Mouse (Mus musculus): Measurements from ENCODE around the gene Pkd1l3. TPM values are rescaled to one million over a fixed set of nuclear protein-coding genes. Genes with fewer than 3 reads are reported as not detected.

Pkd1l3 gene
- total RNA-seq, 2 experiments from 2014 or later = 2.3 to 2.8 TPM

DNA sequence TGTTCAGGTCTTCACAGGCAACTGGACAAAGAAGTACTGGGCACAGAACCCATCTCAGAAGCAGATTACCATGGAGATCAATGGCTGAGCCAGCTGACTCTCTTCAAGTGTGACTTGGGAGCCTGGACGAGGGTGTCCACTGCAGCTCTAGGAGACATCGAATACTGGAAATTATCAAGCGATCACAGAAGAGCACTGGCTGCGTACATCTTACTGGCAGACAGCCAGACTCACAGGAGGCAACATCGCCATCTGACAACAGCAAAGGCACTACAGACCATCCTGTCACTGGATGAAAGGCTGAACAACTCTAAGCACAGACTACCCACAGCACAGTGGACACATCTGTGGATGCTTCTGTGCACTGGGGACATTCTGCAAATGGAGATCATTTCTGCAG, 22.2 kb upstream of the Pkd1l3 start:
- no peak for TF ChIP-seq CTCF (conservative IDR thresholded peaks at IDR 0.05)
- DNase-seq (ENCODE audit: low spot score in 2 of 2) = no peak
- Histone ChIP-seq H3K27ac (no peak overlapping the region), H3K4me3 (no peak overlapping the region)

DNA sequence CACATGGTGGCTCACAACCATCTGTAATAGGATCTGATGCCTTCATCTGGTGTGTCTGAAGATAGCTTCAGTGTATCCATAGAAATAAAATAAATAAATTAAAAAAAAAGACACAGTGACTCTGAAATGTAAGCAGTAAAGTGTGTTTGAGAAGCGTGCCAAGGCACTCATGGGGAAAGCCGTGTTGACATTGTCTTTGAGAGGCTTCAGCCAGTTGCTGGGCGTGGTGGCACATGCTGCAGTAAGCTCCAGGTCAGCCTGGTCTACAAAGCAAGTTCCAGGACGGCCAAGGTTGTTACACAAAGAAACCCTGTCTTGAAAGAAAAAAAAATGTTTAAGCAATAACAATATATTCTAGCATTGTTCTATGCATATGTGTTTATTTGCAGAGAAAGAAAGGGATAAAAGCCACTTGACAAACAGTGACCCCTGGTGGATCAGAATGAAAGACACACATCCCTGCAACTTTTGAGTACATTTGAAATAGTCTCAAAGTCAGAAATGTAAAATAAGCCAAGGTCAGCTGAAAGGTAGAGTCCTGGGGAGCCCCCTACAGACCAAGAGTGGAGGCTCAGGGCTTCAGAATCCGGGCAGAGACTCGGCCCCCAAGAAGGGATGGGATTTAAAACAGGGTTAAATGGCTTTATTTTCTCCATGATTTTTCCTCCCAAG, 21.1 kb upstream of the Pkd1l3 start:
- DNase-seq (ENCODE audit: low spot score in 2 of 2) = peak in 1 of 2 experiments; percentile 41
- peak; percentile 80 for TF ChIP-seq CTCF (conservative IDR thresholded peaks at IDR 0.05)
- Histone ChIP-seq H3K4me3 (no peak overlapping the region), H3K27ac (no peak overlapping the region)

DNA sequence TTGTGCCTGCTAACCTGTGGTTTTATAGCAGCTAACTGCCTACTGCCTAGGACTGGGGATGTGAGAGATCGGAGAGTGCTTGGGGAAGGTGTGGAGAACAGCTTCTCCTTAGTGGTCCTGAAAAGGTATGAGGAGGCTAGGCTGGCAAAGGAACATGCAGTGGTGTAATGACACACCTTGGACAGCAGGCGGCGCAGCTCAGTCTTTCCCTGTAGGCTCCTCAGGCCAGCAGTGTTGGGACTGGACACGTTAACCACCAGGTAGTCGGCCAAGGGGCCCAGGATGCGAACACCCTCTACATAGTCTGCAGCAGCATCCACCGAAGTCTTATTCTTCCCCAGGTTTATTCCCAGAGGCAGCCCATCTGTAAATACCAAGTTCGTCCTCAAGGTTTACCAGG, 18.5 kb upstream of the Pkd1l3 start:
- peak in 1 of 2 experiments; percentile 62 for DNase-seq (ENCODE audit: low spot score in 2 of 2)
- H3K27ac ChIP-seq = no peak overlapping the region
- no peak overlapping the region for H3K4me3 ChIP-seq
- TF ChIP-seq CTCF (conservative IDR thresholded peaks at IDR 0.05) = peak; percentile 93

DNA sequence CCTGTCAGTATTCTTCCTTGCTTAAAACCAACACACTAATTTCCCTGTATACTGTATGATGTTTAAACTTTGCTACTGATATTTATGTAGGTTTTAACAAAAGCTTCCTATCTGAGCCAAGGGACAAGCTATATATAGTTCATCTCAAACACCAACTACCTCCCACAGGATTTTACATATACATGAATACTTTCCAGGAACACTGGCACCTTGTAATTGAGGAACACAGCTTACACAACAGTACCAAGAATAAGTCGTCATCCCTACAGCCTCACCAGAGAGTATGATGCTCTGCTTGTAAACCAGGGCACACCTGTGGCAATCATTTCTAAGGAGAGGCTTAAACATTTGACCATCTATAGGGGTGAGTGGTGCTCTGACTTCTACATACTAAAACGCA, 7.6 kb upstream of the Pkd1l3 start:
- H3K27ac ChIP-seq = no peak overlapping the region
- DNase-seq (ENCODE audit: low spot score in 2 of 2) = no peak
- no peak overlapping the region for H3K4me3 ChIP-seq
- no peak for TF ChIP-seq CTCF (conservative IDR thresholded peaks at IDR 0.05)

DNA sequence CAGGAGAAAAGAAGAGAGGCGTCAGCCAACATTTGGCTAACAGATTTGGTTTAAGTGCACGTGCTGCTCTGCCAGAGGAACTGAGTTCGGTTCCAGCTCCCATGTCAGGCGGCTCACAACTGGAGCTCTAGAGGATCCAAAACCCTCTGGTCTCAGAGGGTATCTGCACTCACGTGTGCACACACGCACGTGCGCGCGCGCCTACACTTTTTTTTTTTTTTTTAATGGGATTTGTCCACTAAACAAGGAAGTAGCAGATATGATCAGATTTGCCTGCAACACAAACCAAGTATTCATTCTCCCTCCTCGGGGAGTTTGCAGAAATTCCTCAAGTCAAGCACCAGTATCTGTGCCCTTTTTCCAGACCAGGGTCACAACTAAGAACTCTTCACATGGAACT, 6.7 kb upstream of the Pkd1l3 start:
- no peak for DNase-seq (ENCODE audit: low spot score in 2 of 2)
- TF ChIP-seq CTCF (conservative IDR thresholded peaks at IDR 0.05) = 0 out of 2 replicates have a peak, but pooled peaks have one; percentile 2
- H3K27ac ChIP-seq = peak overlapping the region; percentile 99
- H3K4me3 ChIP-seq = peak overlapping the region; percentile 71

DNA sequence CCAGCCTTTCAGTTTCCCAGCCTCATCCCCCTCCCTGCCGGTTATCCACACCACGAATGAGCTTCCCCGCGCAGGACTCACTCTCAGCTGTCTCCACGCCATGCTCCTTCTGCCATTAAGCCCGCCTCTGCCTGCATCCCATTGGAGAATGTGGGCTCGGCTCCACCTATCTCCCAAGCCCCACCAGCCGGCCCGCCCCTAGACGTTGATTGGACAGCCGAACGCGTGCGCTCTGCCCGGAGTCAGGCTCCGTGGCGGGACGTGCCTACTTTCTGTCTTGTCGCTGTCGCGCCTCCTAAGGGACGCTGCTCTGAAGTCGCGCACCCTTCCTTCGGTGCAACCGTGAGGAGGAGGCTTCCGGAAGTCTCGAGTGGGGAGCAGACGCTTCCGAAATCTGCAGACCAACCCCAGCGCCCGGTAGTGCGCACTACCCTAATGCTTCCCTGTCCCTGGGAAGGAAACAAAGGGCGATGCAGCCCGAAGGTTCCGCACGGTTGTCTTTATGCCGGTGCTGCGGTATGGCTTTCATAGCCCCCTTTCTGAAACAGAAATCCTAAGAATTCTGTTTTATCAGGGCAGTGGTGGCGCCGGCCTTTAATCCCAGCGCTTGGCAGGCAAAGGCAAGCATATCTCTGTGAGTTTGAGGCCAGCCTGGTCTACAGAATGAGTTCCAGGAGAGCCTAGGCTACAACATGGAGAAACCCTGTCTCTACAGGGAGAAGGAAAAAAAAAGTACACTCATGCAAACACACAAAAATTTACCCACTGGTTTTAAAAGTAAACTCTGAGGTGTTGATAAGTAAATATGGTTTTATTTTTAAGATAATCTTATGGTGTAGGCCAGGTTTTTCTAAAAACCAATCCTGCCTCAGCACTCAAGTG, 5.8 kb upstream of the Pkd1l3 start, which contains the start of gene Dhodh:
Gene Dhodh, minus strand, starts transcription at position 403 of the 882 bp plus-strand sequence.
- DNase-seq (ENCODE audit: low spot score in 2 of 2) = peak; percentile 95 to 98

DNA sequence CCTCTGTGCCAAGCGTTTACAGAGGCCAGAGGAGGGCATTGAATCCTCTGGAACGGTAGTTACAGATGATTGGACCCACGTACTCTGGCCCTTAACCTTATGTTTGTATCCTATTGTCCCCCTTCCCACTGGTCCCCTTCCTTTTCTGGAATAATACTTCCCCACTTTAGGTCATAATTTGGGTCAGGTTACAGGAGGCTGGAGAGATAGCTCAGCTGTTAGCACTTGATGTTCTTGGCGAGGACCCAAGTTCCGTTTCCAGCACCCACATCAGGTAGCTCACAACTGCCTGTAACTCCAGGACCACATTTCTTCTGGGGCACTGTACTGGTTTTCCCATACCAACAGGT, 5.2 kb upstream of the Pkd1l3 start:
- DNase-seq (ENCODE audit: low spot score in 2 of 2) = no peak
- TF ChIP-seq CTCF (conservative IDR thresholded peaks at IDR 0.05) = no peak
- peak overlapping the region; percentile 71 for H3K4me3 ChIP-seq
- peak overlapping the region; percentile 99 for H3K27ac ChIP-seq

More for the DNA sequence above, 5.8 kb upstream of the Pkd1l3 start, which contains the start of gene Dhodh:
- peak; percentile 31 for TF ChIP-seq CTCF (conservative IDR thresholded peaks at IDR 0.05)
- H3K27ac ChIP-seq = peak within 1 kb of the TSS; percentile 99
- peak within 1 kb of the TSS; percentile 71 for H3K4me3 ChIP-seq

DNA sequence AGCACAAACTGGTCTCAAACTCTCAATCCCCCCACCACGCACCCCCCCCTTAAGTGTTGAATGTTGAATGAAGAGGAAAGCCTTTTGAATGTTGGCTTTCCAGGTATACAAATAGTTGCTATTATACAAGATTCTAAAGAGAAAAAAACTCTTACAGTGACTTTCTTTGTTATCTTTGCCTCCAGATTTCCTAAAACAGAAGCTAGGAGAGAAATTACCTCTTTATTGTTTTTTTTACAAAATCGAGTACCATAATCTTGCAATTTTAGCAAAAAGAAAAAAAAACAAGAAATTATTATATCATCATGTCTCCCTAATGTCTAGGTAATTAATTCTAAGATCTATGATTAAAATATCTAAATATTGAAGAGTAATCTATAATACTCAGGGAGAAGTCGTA, 1.3 kb downstream of the Pkd1l3 start:
- DNase-seq (ENCODE audit: low spot score in 2 of 2) = no peak
- Histone ChIP-seq H3K27ac (no peak overlapping the region), H3K4me3 (no peak overlapping the region)
- no peak for TF ChIP-seq CTCF (conservative IDR thresholded peaks at IDR 0.05)

DNA sequence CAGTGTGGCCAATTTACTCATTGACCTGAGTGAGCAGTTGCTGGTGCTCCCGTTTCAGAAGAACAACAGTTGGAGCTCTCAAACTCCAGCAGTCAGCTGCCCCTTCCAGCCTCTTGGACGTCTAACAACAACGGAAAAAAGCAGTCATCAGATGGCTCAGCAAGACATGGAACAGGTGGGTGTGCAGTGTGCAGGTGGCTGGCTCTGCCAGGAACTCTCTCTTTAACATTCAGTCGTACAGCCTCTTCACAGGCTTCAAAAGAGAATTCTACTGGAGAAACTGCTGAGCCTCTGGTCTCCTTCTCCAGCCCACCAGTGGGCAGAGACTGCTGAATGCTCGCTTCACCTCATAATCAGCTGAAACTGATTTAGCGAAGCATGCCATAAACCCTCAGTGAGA, 14.3 kb downstream of the Pkd1l3 start:
- no peak for TF ChIP-seq CTCF (conservative IDR thresholded peaks at IDR 0.05)
- no peak for DNase-seq (ENCODE audit: low spot score in 2 of 2)

GRCm38 (mm10) chr8:109632498-109632897, 18.2 kb downstream of the Pkd1l3 start:
- Histone ChIP-seq H3K27ac (peak overlapping the region; percentile 87), H3K4me3 (no peak overlapping the region)
- no peak for TF ChIP-seq CTCF (conservative IDR thresholded peaks at IDR 0.05)
- peak; percentile 25 to 63 for DNase-seq (ENCODE audit: low spot score in 2 of 2)

More for the DNA sequence above, 14.3 kb downstream of the Pkd1l3 start:
- Histone ChIP-seq H3K4me3 (no peak overlapping the region), H3K27ac (peak overlapping the region; percentile 86)

GRCm38 (mm10) chr8:109635146-109635545, 20.8 kb downstream of the Pkd1l3 start:
- no peak overlapping the region for H3K27ac ChIP-seq
- DNase-seq (ENCODE audit: low spot score in 2 of 2) = no peak
- no peak for TF ChIP-seq CTCF (conservative IDR thresholded peaks at IDR 0.05)
- no peak overlapping the region for H3K4me3 ChIP-seq

DNA sequence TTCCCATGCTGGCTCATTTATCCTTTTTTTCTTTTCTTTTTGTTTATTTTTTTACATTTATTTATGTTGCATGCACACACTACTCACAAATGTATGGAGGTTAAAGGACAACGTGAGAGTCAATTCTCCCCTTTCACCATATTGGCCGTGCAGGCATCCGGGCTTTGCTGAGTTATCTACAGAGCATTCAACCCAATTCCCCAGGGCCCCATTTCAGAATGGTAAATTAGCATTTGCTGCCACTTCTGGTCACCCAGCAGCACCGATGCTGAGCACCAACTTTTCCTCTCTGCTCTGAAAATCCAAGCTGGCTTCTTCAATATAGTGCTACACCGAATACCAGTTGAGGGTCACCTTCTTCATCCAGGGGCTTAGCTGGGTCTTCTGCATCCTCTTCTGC, 24.5 kb downstream of the Pkd1l3 start:
- no peak for DNase-seq (ENCODE audit: low spot score in 2 of 2)
- no peak overlapping the region for H3K27ac ChIP-seq
- TF ChIP-seq CTCF (conservative IDR thresholded peaks at IDR 0.05) = no peak
- no peak overlapping the region for H3K4me3 ChIP-seq

- Histone ChIP-seq H3K4me3 (no peak overlapping the region), H3K27ac (no peak overlapping the region)
- no peak for DNase-seq (ENCODE audit: low spot score in 2 of 2)
- TF ChIP-seq CTCF (conservative IDR thresholded peaks at IDR 0.05) = no peak
Observed at GRCm38 (mm10) chr8:109640410-109640809, 26.1 kb downstream of the Pkd1l3 start.

All from layer of hippocampus, adult 2 months (tissue).